Mouse (Mus musculus) embryo, embryonic 11.5 days (tissue): ENCODE data around the gene Cdk8.

Experiments used
- DNase-seq: peaks from one replicate; pipeline ENCODE4 v3.0.0-alpha.2; 2012; ENCODE audit warnings: low read depth, low spot score

The Cdk8 gene

GRCm38 (mm10) chr5:146281241-146281818 is 50.3 kb downstream of the Cdk8 start:
- no peak for DNase-seq

GRCm38 (mm10) chr5:146281884-146282579 is 51.0 kb downstream of the Cdk8 start:
- no peak for DNase-seq

DNA sequence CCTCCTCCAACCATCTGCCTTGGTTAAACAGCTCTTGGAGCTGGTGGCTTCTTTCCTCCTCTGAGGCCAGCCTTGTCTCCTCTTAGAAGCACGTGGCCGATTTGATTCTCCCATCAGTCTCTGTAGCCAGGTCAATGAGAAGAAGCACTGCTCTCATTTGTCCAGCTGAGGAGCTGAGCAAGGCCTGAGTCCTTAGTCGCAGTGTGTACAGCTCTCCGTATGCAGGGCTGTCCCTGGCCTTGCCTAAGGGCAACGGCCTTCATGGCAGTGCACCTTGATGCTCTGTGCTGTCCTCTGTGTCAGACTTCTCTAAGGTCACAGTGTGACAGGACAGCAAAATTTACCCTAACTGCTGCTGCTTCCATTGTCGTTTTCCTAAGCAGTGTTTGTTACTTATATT is 52.9 kb downstream of the Cdk8 start:
- DNase-seq: no peak

GRCm38 (mm10) chr5:146287416-146287815 is 56.4 kb downstream of the Cdk8 start:
- DNase-seq: no peak

GRCm38 (mm10) chr5:146288048-146288501 is 57.0 kb downstream of the Cdk8 start:
- DNase-seq: no peak

DNA sequence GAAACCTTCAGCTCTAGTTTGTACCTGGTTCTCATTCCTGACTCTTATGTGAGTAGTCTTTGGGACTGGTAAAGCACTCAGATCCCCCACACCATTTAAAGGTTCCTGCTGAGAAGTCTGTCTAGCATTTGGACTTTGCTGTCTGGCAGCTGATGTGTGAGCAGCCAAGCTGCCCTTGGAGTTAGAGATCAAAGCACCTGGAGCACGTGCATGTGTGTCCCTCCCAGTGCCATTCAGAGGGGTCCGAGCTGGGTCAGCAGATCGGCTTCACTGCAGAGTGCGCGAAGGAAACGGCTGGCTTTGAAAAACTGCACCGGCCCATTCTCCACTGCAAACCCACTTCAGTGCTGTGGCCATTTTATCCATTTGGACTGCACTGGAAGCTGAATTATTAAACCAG is 58.9 kb downstream of the Cdk8 start:
- no peak for DNase-seq

GRCm38 (mm10) chr5:146290446-146290845 is 59.4 kb downstream of the Cdk8 start:
- no peak for DNase-seq

- no peak for DNase-seq
Observed at GRCm38 (mm10) chr5:146291560-146291959, 60.5 kb downstream of the Cdk8 start.

DNA sequence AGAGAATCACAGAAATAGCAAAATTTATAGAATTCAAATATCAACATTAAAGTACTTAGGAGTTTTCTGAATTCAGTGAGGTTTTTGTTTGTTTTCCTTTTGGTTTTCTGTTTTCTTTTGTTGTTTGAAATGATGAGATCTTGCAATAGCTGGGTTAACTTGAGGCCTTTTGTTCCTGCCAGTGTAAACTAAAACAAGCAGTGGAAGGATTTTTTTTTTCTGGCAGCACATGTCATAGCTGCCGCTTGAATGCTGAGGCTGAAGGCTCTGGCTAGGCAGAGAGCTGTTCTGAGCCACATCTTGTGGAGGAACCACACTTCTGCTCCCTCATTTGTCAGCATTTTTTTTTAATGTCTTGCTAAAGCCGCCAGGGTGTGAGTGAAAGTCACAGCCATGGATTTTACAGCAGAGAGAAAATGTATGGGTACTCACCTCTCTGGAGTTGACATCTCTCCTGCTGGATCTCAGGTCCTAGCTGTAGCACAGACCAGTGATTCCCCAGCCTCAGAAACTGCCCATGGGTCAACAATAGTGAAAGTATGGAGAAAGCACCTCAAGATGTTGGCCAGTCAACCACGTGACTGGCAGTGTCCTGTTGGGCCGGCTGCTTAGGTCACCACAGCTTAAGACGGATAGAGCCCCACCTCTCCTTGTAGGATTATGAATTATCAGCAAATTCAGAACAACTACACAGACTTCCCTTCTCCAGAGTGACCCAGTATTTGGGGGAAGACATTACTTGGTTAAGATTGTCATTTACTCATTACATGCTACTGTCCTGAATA is 62.1 kb downstream of the Cdk8 start:
- DNase-seq: no peak

GRCm38 (mm10) chr5:146293919-146294700 is 63.1 kb downstream of the Cdk8 start:
- DNase-seq: no peak

DNA sequence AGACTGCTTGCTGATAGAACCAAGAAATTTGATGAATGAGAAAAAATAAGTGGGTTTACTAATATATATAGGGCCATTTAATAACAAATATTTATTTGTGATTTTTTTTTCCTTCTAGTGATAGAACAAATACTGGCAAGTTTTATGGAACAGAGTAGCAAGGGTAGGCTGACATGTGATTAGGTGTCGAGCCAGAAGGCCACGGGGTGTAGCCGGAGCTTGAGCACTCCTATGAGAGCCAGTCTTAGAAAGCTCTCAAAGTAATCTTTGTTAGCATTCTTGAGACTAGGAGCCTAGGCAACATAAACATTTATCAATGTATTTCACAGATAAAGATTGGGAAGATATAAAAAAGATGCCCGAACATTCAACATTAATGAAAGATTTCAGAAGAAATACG is 63.8 kb downstream of the Cdk8 start:
- no peak for DNase-seq

- no peak for DNase-seq
Observed at GRCm38 (mm10) chr5:146298807-146299519, 67.9 kb downstream of the Cdk8 start.

GRCm38 (mm10) chr5:146299520-146299870 is 68.5 kb downstream of the Cdk8 start:
- DNase-seq: no peak

DNA sequence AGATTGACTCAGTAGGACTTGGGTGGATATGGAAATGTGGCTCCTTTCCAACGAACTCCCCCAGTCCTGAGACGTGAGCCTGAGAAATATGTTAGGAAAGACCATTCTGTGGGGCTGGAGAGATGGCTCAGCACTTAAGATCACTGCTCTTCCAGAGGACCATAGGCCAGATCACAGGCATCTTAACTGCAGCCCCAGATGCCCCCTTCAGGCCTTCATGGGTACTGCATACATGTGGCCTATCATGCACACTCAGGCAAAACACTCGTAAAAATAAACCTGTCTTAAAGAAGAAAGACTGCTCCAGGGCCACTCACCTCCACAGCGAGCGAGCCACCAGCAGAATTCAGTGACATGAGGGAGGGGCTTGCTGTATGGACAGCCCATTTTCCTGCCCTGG is 72.4 kb downstream of the Cdk8 start:
- DNase-seq: no peak

GRCm38 (mm10) chr5:146307046-146307743 is 76.2 kb downstream of the Cdk8 start:
- no peak for DNase-seq

DNA sequence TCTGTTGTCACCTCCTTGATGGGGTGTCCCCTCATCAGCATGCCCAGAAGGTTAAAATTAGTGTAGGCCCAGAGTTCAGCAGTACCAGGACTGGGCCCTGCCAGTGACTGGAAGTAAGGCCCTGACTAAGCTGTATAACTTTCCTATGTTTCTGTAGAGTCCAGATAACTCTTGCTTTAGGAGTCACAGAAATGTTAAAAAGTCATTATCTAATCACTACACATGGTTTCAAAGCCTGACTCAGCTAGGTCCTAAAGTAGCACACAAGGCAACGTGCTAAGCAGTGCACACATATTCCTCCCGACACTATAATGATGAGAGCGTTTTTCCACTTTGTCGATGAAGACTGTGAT is 76.7 kb downstream of the Cdk8 start:
- no peak for DNase-seq

GRCm38 (mm10) chr5:146314538-146314937 is 83.5 kb downstream of the Cdk8 start:
- DNase-seq: no peak

DNA sequence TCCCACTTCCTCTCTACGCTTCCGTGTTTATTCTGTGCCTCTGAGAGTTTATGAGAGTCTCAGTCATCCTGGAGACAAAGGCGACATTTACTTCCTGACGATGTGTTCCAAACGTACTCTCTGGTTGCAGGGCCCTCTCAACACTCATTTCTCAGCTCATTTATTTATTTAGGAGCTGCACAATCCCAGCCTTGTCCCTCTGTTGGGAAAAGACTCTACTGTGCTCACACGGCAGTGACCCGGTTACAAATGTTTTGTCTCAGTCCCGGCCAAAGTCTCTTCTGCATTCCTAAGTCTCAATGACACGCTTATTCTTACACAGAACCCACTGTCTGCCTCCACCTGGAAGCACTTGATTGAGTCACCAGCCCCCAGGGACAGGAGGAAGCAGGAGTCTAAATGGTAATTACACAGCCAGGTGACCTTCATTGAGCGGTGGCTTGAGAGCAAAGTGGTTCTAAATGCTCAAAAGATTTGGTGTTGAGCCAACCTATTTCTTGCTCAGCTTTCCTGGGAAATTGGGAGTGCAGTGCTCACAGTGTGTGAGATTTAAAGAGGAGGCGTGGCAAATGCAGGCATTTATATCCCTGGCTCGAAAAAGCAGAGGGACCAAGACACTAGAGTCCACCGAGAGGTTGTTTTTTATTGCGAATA is 84.4 kb downstream of the Cdk8 start:
- no peak for DNase-seq

DNA sequence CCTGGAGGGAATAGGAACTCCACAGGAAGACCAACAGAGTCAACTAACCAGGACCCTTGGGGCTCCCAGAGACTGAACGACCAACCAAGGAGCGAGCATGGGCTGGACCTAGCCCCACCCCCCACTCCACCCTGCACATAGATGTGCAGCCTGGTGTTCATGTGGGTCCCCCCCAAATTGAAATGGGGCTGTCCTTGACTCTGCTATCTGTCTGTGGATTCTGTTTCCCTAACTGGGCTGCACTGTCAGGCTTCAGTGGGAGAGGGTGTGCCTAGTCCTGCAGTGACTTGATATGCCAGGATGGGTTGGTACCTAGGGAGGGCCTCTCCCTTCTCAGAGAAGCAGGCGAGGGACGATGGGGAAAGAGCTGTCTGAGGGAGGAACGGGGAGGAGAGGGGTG is 85.3 kb downstream of the Cdk8 start:
- no peak for DNase-seq

DNA sequence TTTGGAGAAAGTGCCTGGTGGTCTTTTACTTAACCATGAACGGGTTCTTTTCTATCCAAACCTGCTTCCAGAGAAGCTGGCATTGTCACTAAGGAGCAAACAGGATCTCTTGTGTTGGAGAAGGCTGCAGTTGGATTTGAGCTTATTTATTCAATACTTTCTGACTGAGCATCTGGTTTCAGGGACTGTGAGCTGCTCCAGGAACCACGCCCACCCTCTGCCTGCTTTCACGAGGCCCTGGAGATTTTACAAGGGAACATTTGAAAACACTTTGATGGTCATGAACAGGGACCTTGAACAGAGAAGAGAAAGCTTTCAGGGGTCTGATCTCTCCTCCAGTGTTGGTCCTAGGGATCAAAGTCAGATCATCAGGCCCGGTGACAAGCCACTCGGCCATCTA is 87.0 kb downstream of the Cdk8 start:
- no peak for DNase-seq
